Mouse (Mus musculus) bone marrow, adult 2 months (tissue): ENCODE results near the gene Atf6b.

ENCODE experiments used
- CTCF ChIP-seq: fragments of 200-500 bp; IDR thresholded peaks from 2 replicates; pipeline ENCODE4 v1.5.1; 2011; ENCODE audit warnings: low read length, control low read depth; ENCODE audit not compliant: control insufficient read depth, insufficient read depth
- POLR2A ChIP-seq: fragments of 200-500 bp; IDR thresholded peaks from 2 replicates; pipeline ENCODE4 v1.6.1; 2011; ENCODE audit warnings: low read depth, mild to moderate bottlenecking, control low read depth, low read length, borderline replicate concordance; ENCODE audit not compliant: control insufficient read depth

DNA sequence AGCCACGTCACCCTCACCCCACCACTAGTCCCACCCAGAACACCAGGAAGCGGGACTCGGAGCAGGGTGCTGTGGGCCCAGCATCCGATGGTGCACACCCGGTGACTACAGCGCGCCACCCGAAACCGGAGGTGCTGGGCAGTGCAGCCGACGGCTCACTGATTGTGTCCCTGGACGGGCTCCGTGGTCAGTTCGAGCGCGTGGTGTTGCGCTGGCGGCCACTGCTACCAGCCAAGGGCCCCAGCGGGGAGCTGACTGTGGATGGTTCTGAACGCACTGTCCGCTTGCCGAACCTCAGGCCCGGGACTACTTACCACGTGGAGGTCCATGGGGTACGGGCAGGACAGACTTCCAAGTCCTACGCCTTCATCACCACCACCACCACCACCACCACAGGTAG lies 33.2 kb downstream of the Atf6b start:
- TF ChIP-seq CTCF (no peak), POLR2A (no peak)
